ENCODE assay signal across 8 mouse cellular contexts in genomic region chr12:29356681-29357397, GRCm38 (mm10).
A peak's percentile ranks its signal among the peaks of the same experiment; 100 is the strongest.
DNase-seq lines count a peak whose midpoint lies in the region; ATAC-seq lines count a peak whose summit lies in the region.

No protein-coding gene starts in this region.

- intact Hi-C loops in heart, postnatal 14 days (cut with DNase I) = no loop called here

- no peak overlapping the region for H3K27ac ChIP-seq in heart, embryonic 13.5 days (replicated peaks)
- peak overlapping the region; percentile 80 for H3K27ac ChIP-seq in hindbrain, embryonic 15.5 days (replicated peaks)
- H3K27ac ChIP-seq in neural tube, embryonic 13.5 days (replicated peaks) = peak overlapping the region; percentile 87

- no peak for ATAC-seq in heart, embryonic 13.5 days (ENCODE audit: extremely low read depth, insufficient number of reproducible peaks, low FRiP score, low TSS enrichment)
- ATAC-seq in hindbrain, embryonic 15.5 days (ENCODE audit: low FRiP score, low read depth) = peak; percentile 69
- ATAC-seq in neural tube, embryonic 13.5 days (ENCODE audit: low read depth) = peak; percentile 28; the same call in 1 of the 2 replicates

- peaks cover 29% of the 10 kb centered on the region for H3K4me1 ChIP-seq in heart, embryonic 13.5 days
- peaks cover 39% of the 10 kb centered on the region for H3K4me1 ChIP-seq in hindbrain, embryonic 15.5 days (replicated peaks)
- peaks cover 56% of the 10 kb centered on the region for H3K4me1 ChIP-seq in neural tube, embryonic 13.5 days (replicated peaks)

- H3K27me3 ChIP-seq in heart, embryonic 13.5 days (replicated peaks) = peaks cover 11% of the 10 kb centered on the region; the same call in 1 of the 2 replicates
- H3K27me3 ChIP-seq in hindbrain, embryonic 15.5 days = no peaks in the 10 kb centered on the region
- H3K27me3 ChIP-seq in neural tube, embryonic 13.5 days = no peaks in the 10 kb centered on the region

- H3K4me2 ChIP-seq in heart, embryonic 13.5 days = no peak overlapping the region
- no peak overlapping the region for H3K4me2 ChIP-seq in hindbrain, embryonic 15.5 days
- H3K4me2 ChIP-seq in neural tube, embryonic 13.5 days = no peak overlapping the region; the same call in 1 of the 2 replicates

- WGBS in heart, embryonic 13.5 days = 24% methylated on average over 11 of the region's 11 CpGs
- 15% methylated on average over 11 of the region's 11 CpGs for WGBS in hindbrain, embryonic 15.5 days
- 8% methylated on average over 11 of the region's 11 CpGs for WGBS in neural tube, embryonic 13.5 days

- 0 out of 2 replicates have a peak overlapping the region, but pooled peaks have one; percentile 15 for H3K9ac ChIP-seq in heart, embryonic 13.5 days
- H3K9ac ChIP-seq in hindbrain, embryonic 15.5 days = peak overlapping the region; percentile 25; the same call in 1 of the 2 replicates
- H3K9ac ChIP-seq in neural tube, embryonic 13.5 days = peak overlapping the region; percentile 31

- no peaks in the 10 kb centered on the region for H3K9me3 ChIP-seq in heart, embryonic 13.5 days
- no peaks in the 10 kb centered on the region for H3K9me3 ChIP-seq in hindbrain, embryonic 15.5 days
- H3K9me3 ChIP-seq in neural tube, embryonic 13.5 days = no peaks in the 10 kb centered on the region

- no peak overlapping the region for H3K4me3 ChIP-seq in heart, embryonic 13.5 days
- H3K4me3 ChIP-seq in hindbrain, embryonic 15.5 days = no peak overlapping the region
- H3K4me3 ChIP-seq in neural tube, embryonic 13.5 days = no peak overlapping the region

- DNase-seq in heart, postnatal 14 days = no peak
- peak; percentile 27 for DNase-seq in embryo, embryonic 11.5 days (ENCODE audit: low read depth, low spot score)
- no peak for DNase-seq in adrenal gland, postnatal 25 days
- DNase-seq in spleen, postnatal 14 days (ENCODE audit: low spot score in 2 of 2) = no peak
- no peak for DNase-seq in lung, postnatal 10 days

- H3K36me3 ChIP-seq in heart, embryonic 13.5 days = no peaks in the 10 kb centered on the region
- H3K36me3 ChIP-seq in hindbrain, embryonic 15.5 days = no peaks in the 10 kb centered on the region
- H3K36me3 ChIP-seq in neural tube, embryonic 13.5 days = no peaks in the 10 kb centered on the region
